Mouse (Mus musculus) midbrain, embryonic 15.5 days (tissue): ENCODE measurements around the gene Zc3h12c. TPM values are rescaled to one million over a fixed set of nuclear protein-coding genes. Genes with fewer than 3 reads are reported as not detected.
"Not testable (repeated sequence)": the region's sequence is repeated elsewhere in the genome, so short reads cannot be mapped to it uniquely, and the experiment has no call there.

Source experiments
- ATAC-seq: fragments of 200-750 bp; cut with Nextera tagmentation; replicated peaks from 2 replicates; pipeline ENCODE4 v1.8.0; 2017; ENCODE audit warnings: moderate TSS enrichment
- H3K27ac ChIP-seq: fragments of 300-500 bp; sonication (generic); 2 replicates; pipeline ENCODE4 v1.5.1; 2015; ENCODE audit warnings: mild to moderate bottlenecking, inconsistent platforms
- H3K27me3 ChIP-seq: fragments of 300-500 bp; sonication (generic); replicated peaks from 2 replicates; pipeline ENCODE4 v1.6.1; 2015; ENCODE audit warnings: inconsistent platforms
- H3K36me3 ChIP-seq: fragments of 300-500 bp; sonication (generic); replicated peaks from 2 replicates; pipeline ENCODE4 v1.6.1; 2015; ENCODE audit warnings: inconsistent platforms
- H3K4me1 ChIP-seq: fragments of 300-500 bp; sonication (generic); 2 replicates; pipeline ENCODE4 v1.6.1; 2015; ENCODE audit warnings: inconsistent platforms
- H3K4me2 ChIP-seq: fragments of 300-500 bp; sonication (generic); 2 replicates; pipeline ENCODE4 v1.6.1; 2015; ENCODE audit warnings: inconsistent platforms, mild to moderate bottlenecking, moderate library complexity
- H3K4me3 ChIP-seq: fragments of 300-500 bp; sonication (generic); 2 replicates; pipeline ENCODE4 v1.5.1; 2015; ENCODE audit warnings: mild to moderate bottlenecking, inconsistent platforms
- H3K9ac ChIP-seq: fragments of 300-500 bp; sonication (generic); 2 replicates; pipeline ENCODE4 v1.6.1; 2015; ENCODE audit warnings: mild to moderate bottlenecking, inconsistent platforms
- H3K9me3 ChIP-seq: fragments of 300-500 bp; sonication (generic); 2 replicates; pipeline ENCODE4 v1.6.1; 2016; ENCODE audit warnings: inconsistent platforms
- WGBS: fragments of 180-500 bp; shearing (Covaris S2); methylation state at CpG from one replicate; pipeline ENCODE4 v1.1.7; 2015; ENCODE audit warnings: mixed read lengths; 5-methylcytosine and 5-hydroxymethylcytosine counted together
- polyA plus RNA-seq: library from polyadenylated mRNA; unstranded; fragments of >200 nt; fragmentation: Nextera tagmentation; extraction: Ambion mirVana; gene quantifications from 2 replicates; pipeline ENCODE4 v1.2.1, GENCODE M21; 2015

The Zc3h12c gene
- polyA plus RNA-seq, 1 experiment from 2014 or later: 6.4 TPM

- H3K4me2 ChIP-seq: no peak overlapping the region
- 0 out of 2 replicates have a peak, but pooled peaks cover 2% of the 10 kb centered on the region for H3K4me1 ChIP-seq
- no peak for ATAC-seq
- no peak overlapping the region for H3K9ac ChIP-seq
- WGBS: 89% methylated on average over 10 of the region's 10 CpGs
- no peaks in the 10 kb centered on the region for H3K27me3 ChIP-seq
- H3K27ac ChIP-seq: no peak overlapping the region
- H3K4me3 ChIP-seq: no peak overlapping the region
- H3K36me3 ChIP-seq: 0 out of 2 replicates have a peak, but pooled peaks cover 3% of the 10 kb centered on the region
- H3K9me3 ChIP-seq: no peaks in the 10 kb centered on the region
These were observed 73.8 kb downstream of the Zc3h12c start for GRCm38 (mm10) chr9:52094471-52094980.

- no peaks in the 10 kb centered on the region for H3K27me3 ChIP-seq
- H3K4me3 ChIP-seq: no peak overlapping the region
- H3K9me3 ChIP-seq: no peaks in the 10 kb centered on the region
- no peak overlapping the region for H3K27ac ChIP-seq
- 0 out of 2 replicates have a peak, but pooled peaks cover 2% of the 10 kb centered on the region for H3K4me1 ChIP-seq
- 89% methylated on average over 5 of the region's 5 CpGs for WGBS
- 0 out of 2 replicates have a peak, but pooled peaks cover 5% of the 10 kb centered on the region for H3K36me3 ChIP-seq
- H3K9ac ChIP-seq: no peak overlapping the region
- no peak for ATAC-seq
- no peak overlapping the region for H3K4me2 ChIP-seq
These were observed 74.4 kb downstream of the Zc3h12c start for GRCm38 (mm10) chr9:52094016-52094415.

GRCm38 (mm10) chr9:52093108-52093507 lies 75.3 kb downstream of the Zc3h12c start:
- Histone ChIP-seq H3K4me1 (no peaks in the 10 kb centered on the region), H3K4me2 (no peak overlapping the region), H3K9ac (no peak overlapping the region), H3K27ac (no peak overlapping the region), H3K4me3 (no peak overlapping the region), H3K27me3 (no peaks in the 10 kb centered on the region), H3K9me3 (no peaks in the 10 kb centered on the region), H3K36me3 (0 out of 2 replicates have a peak, but pooled peaks cover 5% of the 10 kb centered on the region)
- no peak for ATAC-seq
- WGBS: 73% methylated on average over 8 of the region's 8 CpGs

- H3K9ac ChIP-seq: no peak overlapping the region
- WGBS: 89% methylated on average over 5 of the region's 5 CpGs
- 0 out of 2 replicates have a peak, but pooled peaks cover 9% of the 10 kb centered on the region for H3K36me3 ChIP-seq
- H3K27me3 ChIP-seq: no peaks in the 10 kb centered on the region
- no peak for ATAC-seq
- H3K27ac ChIP-seq: no peak overlapping the region
- H3K4me1 ChIP-seq: no peaks in the 10 kb centered on the region
- no peaks in the 10 kb centered on the region for H3K9me3 ChIP-seq
- H3K4me2 ChIP-seq: no peak overlapping the region
- no peak overlapping the region for H3K4me3 ChIP-seq
These were observed 76.1 kb downstream of the Zc3h12c start for GRCm38 (mm10) chr9:52092311-52092710.

GRCm38 (mm10) chr9:52091752-52092151 lies 76.6 kb downstream of the Zc3h12c start:
- no peak for ATAC-seq

GRCm38 (mm10) chr9:52082414-52082813 lies 86.0 kb downstream of the Zc3h12c start:
- no peaks in the 10 kb centered on the region for H3K4me1 ChIP-seq
- 65% methylated on average over 4 of the region's 4 CpGs for WGBS
- no peak overlapping the region for H3K9ac ChIP-seq
- H3K27me3 ChIP-seq: no peaks in the 10 kb centered on the region
- H3K4me3 ChIP-seq: no peak overlapping the region
- ATAC-seq: no peak
- H3K36me3 ChIP-seq: peaks cover 15% of the 10 kb centered on the region; the same call in 1 of the 2 replicates
- no peaks in the 10 kb centered on the region for H3K9me3 ChIP-seq
- H3K4me2 ChIP-seq: no peak overlapping the region
- H3K27ac ChIP-seq: no peak overlapping the region

More at GRCm38 (mm10) chr9:52091752-52092151, 76.6 kb downstream of the Zc3h12c start:
- Histone ChIP-seq H3K4me2 (no peak overlapping the region), H3K9me3 (no peaks in the 10 kb centered on the region), H3K27ac (no peak overlapping the region), H3K36me3 (peaks cover 11% of the 10 kb centered on the region; the same call in 1 of the 2 replicates), H3K27me3 (no peaks in the 10 kb centered on the region), H3K4me3 (no peak overlapping the region), H3K9ac (no peak overlapping the region), H3K4me1 (no peaks in the 10 kb centered on the region)
- WGBS: 96% methylated on average over 9 of the region's 9 CpGs

- no peaks in the 10 kb centered on the region for H3K27me3 ChIP-seq
- 98% methylated on average over 2 of the region's 2 CpGs for WGBS
These were observed 86.4 kb downstream of the Zc3h12c start for GRCm38 (mm10) chr9:52081979-52082378.

GRCm38 (mm10) chr9:52077692-52078091 lies 90.7 kb downstream of the Zc3h12c start:
- ATAC-seq: no peak
- Histone ChIP-seq H3K4me1 (no peaks in the 10 kb centered on the region), H3K9me3 (no peaks in the 10 kb centered on the region), H3K36me3 (peaks cover 15% of the 10 kb centered on the region; the same call in 1 of the 2 replicates), H3K9ac (no peak overlapping the region), H3K27me3 (no peaks in the 10 kb centered on the region), H3K4me2 (no peak overlapping the region), H3K4me3 (no peak overlapping the region), H3K27ac (no peak overlapping the region)
- WGBS: 95% methylated on average over 1 of the region's 1 CpGs

More at GRCm38 (mm10) chr9:52081979-52082378, 86.4 kb downstream of the Zc3h12c start:
- Histone ChIP-seq H3K4me3 (no peak overlapping the region), H3K4me2 (no peak overlapping the region), H3K27ac (no peak overlapping the region), H3K4me1 (no peaks in the 10 kb centered on the region), H3K9ac (no peak overlapping the region), H3K36me3 (peaks cover 14% of the 10 kb centered on the region; the same call in 1 of the 2 replicates), H3K9me3 (no peaks in the 10 kb centered on the region)
- ATAC-seq: no peak

- ATAC-seq: no peak
- WGBS: 66% methylated on average over 2 of the region's 2 CpGs
- no peak overlapping the region for H3K4me3 ChIP-seq
- H3K9ac ChIP-seq: no peak overlapping the region
- H3K4me2 ChIP-seq: no peak overlapping the region
- no peak overlapping the region for H3K27ac ChIP-seq
- H3K36me3 ChIP-seq: peaks cover 13% of the 10 kb centered on the region; the same call in 1 of the 2 replicates
- no peaks in the 10 kb centered on the region for H3K9me3 ChIP-seq
- H3K27me3 ChIP-seq: no peaks in the 10 kb centered on the region
- no peaks in the 10 kb centered on the region for H3K4me1 ChIP-seq
These were observed 92.3 kb downstream of the Zc3h12c start for GRCm38 (mm10) chr9:52076089-52076488.

- Histone ChIP-seq H3K9ac (no peak overlapping the region), H3K27ac (no peak overlapping the region), H3K4me2 (no peak overlapping the region), H3K9me3 (no peaks in the 10 kb centered on the region), H3K27me3 (no peaks in the 10 kb centered on the region), H3K36me3 (peaks cover 22% of the 10 kb centered on the region), H3K4me1 (no peaks in the 10 kb centered on the region), H3K4me3 (no peak overlapping the region)
- no peak for ATAC-seq
These were observed 96.2 kb downstream of the Zc3h12c start for GRCm38 (mm10) chr9:52072202-52072601.

- not testable (repeated sequence) for H3K9me3 ChIP-seq, H3K27me3 ChIP-seq, H3K27ac ChIP-seq, H3K4me1 ChIP-seq, H3K4me3 ChIP-seq, H3K9ac ChIP-seq, ATAC-seq, H3K4me2 ChIP-seq
- H3K36me3 ChIP-seq: peaks cover 25% of the 10 kb centered on the region
These were observed 97.0 kb downstream of the Zc3h12c start for GRCm38 (mm10) chr9:52071352-52071751.

GRCm38 (mm10) chr9:52070052-52070451 lies 98.3 kb downstream of the Zc3h12c start:
- no peak overlapping the region for H3K9ac ChIP-seq
- peaks cover 25% of the 10 kb centered on the region for H3K36me3 ChIP-seq
- H3K27me3 ChIP-seq: no peaks in the 10 kb centered on the region
- no peak overlapping the region for H3K4me3 ChIP-seq
- no peak overlapping the region for H3K4me2 ChIP-seq
- no peak overlapping the region for H3K27ac ChIP-seq
- 96% methylated on average over 2 of the region's 2 CpGs for WGBS
- no peak for ATAC-seq
- no peaks in the 10 kb centered on the region for H3K9me3 ChIP-seq
- H3K4me1 ChIP-seq: no peaks in the 10 kb centered on the region
